In the genomic region with DNA sequence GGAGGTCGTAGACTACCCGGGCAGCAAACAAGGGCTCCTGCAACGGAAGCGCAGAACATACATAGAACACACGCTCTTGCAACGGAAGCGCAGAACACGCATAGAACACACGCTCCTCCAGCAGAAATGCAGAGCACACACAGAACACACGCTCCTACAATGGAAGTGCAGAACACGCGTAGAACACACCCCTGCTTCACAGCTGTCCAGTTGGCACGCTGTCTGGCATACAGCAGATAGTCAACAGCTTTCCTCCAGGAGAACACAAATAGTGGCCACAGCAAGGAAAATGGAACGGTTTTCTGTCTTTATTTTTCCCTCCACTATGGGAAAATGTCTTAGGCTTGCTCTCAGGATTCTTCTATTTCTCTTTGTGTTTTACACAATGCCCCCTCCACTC, we compare ENCODE assay signal across 27 mouse cellular contexts.
A peak's percentile ranks its signal among the peaks of the same experiment; 100 is the strongest.
DNase-seq lines count a peak whose midpoint lies in the region; ATAC-seq and TF ChIP-seq lines count a peak whose summit lies in the region.
"Had no signal": no experiment of that assay in that cellular context is flagged by ENCODE, and none has a peak within 500 bp of the region (broad histone marks: within the 10 kb centered on the region; RNA-seq: fewer than 3 reads in every experiment).

No protein-coding gene starts in this region.

- no peak overlapping the region for H3K27ac ChIP-seq in forebrain, embryonic 11.5 days (ENCODE audit: low read depth, low read length)
- no peak overlapping the region for H3K27ac ChIP-seq in forebrain, embryonic 16.5 days (ENCODE audit: low read length)
- H3K27ac ChIP-seq in layer of hippocampus, adult 2 months, result peak overlapping the region; percentile 84
- H3K27ac ChIP-seq: embryonic facial prominence, embryonic 12.5 days; embryonic facial prominence, embryonic 15.5 days; forebrain, embryonic 12.5 days; forebrain, embryonic 15.5 days; heart, adult 2 months; heart, embryonic 15.5 days; hindbrain, embryonic 10.5 days; hindbrain, embryonic 13.5 days; intestine, embryonic 15.5 days had no signal

- 95% methylated on average over 14 of the region's 14 CpGs for WGBS in forebrain, embryonic 11.5 days
- 96% methylated on average over 14 of the region's 14 CpGs for WGBS in forebrain, embryonic 16.5 days

- no peaks in the 10 kb centered on the region for H3K27me3 ChIP-seq in forebrain, embryonic 11.5 days (ENCODE audit: control insufficient read depth, insufficient read depth, low read length)
- no peaks in the 10 kb centered on the region for H3K27me3 ChIP-seq in forebrain, embryonic 16.5 days (replicated peaks; ENCODE audit: control insufficient read depth, insufficient read depth, low read length)
- H3K27me3 ChIP-seq: embryonic facial prominence, embryonic 12.5 days; embryonic facial prominence, embryonic 15.5 days; forebrain, embryonic 12.5 days; forebrain, embryonic 15.5 days; heart, embryonic 12.5 days; heart, embryonic 15.5 days; hindbrain, embryonic 13.5 days; intestine, embryonic 15.5 days had no signal

- TF ChIP-seq CTCF in layer of hippocampus, adult 2 months (conservative IDR thresholded peaks at IDR 0.05), result no peak

- no peaks in the 10 kb centered on the region for H3K36me3 ChIP-seq in forebrain, embryonic 11.5 days (ENCODE audit: control insufficient read depth, insufficient read depth, low read length)
- no peaks in the 10 kb centered on the region for H3K36me3 ChIP-seq in forebrain, embryonic 16.5 days (ENCODE audit: control insufficient read depth, insufficient read depth)
- H3K36me3 ChIP-seq: embryonic facial prominence, embryonic 12.5 days; embryonic facial prominence, embryonic 15.5 days; forebrain, embryonic 12.5 days; forebrain, embryonic 15.5 days; hindbrain, embryonic 10.5 days; hindbrain, embryonic 13.5 days; intestine, embryonic 15.5 days had no signal

- H3K4me3 ChIP-seq in forebrain, embryonic 11.5 days (ENCODE audit: low read depth, low read length), result no peak overlapping the region
- H3K4me3 ChIP-seq in forebrain, embryonic 16.5 days (replicated peaks; ENCODE audit: low read length), result no peak overlapping the region
- H3K4me3 ChIP-seq in layer of hippocampus, adult 2 months, result no peak overlapping the region
- H3K4me3 ChIP-seq: embryonic facial prominence, embryonic 12.5 days; embryonic facial prominence, embryonic 15.5 days; forebrain, embryonic 12.5 days; forebrain, embryonic 15.5 days; heart, adult 2 months; heart, embryonic 12.5 days; heart, embryonic 15.5 days; hindbrain, embryonic 10.5 days; hindbrain, embryonic 13.5 days; intestine, embryonic 15.5 days had no signal

- H3K9ac ChIP-seq in forebrain, embryonic 11.5 days (ENCODE audit: low read length), result no peak overlapping the region
- no peak overlapping the region for H3K9ac ChIP-seq in forebrain, embryonic 16.5 days (replicated peaks; ENCODE audit: low read depth, low read length)
- H3K9ac ChIP-seq: embryonic facial prominence, embryonic 12.5 days; embryonic facial prominence, embryonic 15.5 days; forebrain, embryonic 12.5 days; forebrain, embryonic 15.5 days; heart, embryonic 12.5 days; heart, embryonic 15.5 days; hindbrain, embryonic 13.5 days; intestine, embryonic 15.5 days had no signal

- peak; percentile 30 for DNase-seq in forebrain, embryonic 11.5 days (ENCODE audit: low spot score)
- DNase-seq in heart, adult 11 months, result peak; percentile 88
- no peak for DNase-seq in heart, adult 18-20 months
- no peak for DNase-seq in layer of hippocampus, adult 2 months (ENCODE audit: low spot score in 2 of 2)
- DNase-seq in layer of hippocampus, postnatal 14 days (ENCODE audit: low spot score in 2 of 2), result no peak
- DNase-seq in right cerebral cortex, adult 18-20 months, result peak; percentile 20
- no peak for DNase-seq in right cerebral cortex, postnatal 10 days (ENCODE audit: low spot score in 2 of 2)
- DNase-seq: adrenal gland, adult 2 months; adrenal gland, postnatal 14 days; cerebellum, adult 11-12 months; cerebellum, adult 8-10 months; cerebellum, postnatal 14 days; heart, adult 2 months; heart, postnatal 36 days; kidney, adult 11 months had no signal

- H3K4me1 ChIP-seq in forebrain, embryonic 11.5 days (replicated peaks; ENCODE audit: control insufficient read depth, insufficient read depth, low read length), result no peaks in the 10 kb centered on the region
- H3K4me1 ChIP-seq in forebrain, embryonic 16.5 days (replicated peaks; ENCODE audit: control insufficient read depth, insufficient read depth, low read length), result no peaks in the 10 kb centered on the region
- H3K4me1 ChIP-seq: embryonic facial prominence, embryonic 12.5 days; forebrain, embryonic 12.5 days; forebrain, embryonic 15.5 days; intestine, embryonic 15.5 days had no signal

- ATAC-seq in forebrain, embryonic 11.5 days (replicated peaks; ENCODE audit: low FRiP score), result no peak
- no peak for ATAC-seq in forebrain, embryonic 16.5 days
- ATAC-seq: CD4-positive, CD25-positive, alpha-beta regulatory T cell, adult 4 months; forebrain, embryonic 15.5 days; hindbrain, embryonic 16.5 days; intestine, embryonic 15.5 days had no signal

- H3K4me2 ChIP-seq in forebrain, embryonic 11.5 days (ENCODE audit: low read depth, low read length, severe bottlenecking), result no peak overlapping the region
- no peak overlapping the region for H3K4me2 ChIP-seq in forebrain, embryonic 16.5 days (ENCODE audit: low read length)
- H3K4me2 ChIP-seq: embryonic facial prominence, embryonic 12.5 days; embryonic facial prominence, embryonic 15.5 days; forebrain, embryonic 12.5 days; forebrain, embryonic 15.5 days; heart, embryonic 12.5 days; heart, embryonic 15.5 days; hindbrain, embryonic 13.5 days; intestine, embryonic 15.5 days had no signal

- H3K9me3 ChIP-seq in forebrain, embryonic 11.5 days (ENCODE audit: control insufficient read depth, low read length), result no peaks in the 10 kb centered on the region
- H3K9me3 ChIP-seq in forebrain, embryonic 16.5 days (ENCODE audit: control insufficient read depth, low read length), result no peaks in the 10 kb centered on the region
- H3K9me3 ChIP-seq: embryonic facial prominence, embryonic 12.5 days; embryonic facial prominence, embryonic 15.5 days; forebrain, embryonic 12.5 days; forebrain, embryonic 15.5 days; heart, embryonic 12.5 days; heart, embryonic 15.5 days; hindbrain, embryonic 10.5 days; hindbrain, embryonic 13.5 days; intestine, embryonic 15.5 days had no signal

Comparison
In these comparisons a context has a peak if more than half of its experiments do, and no peak if none do; other contexts are left out.
1. DNase-seq: peak in forebrain, embryonic 11.5 days (single experiment), heart, adult 11 months (single experiment) and right cerebral cortex, adult 18-20 months (single experiment); none in heart, adult 18-20 months (0 of 2), layer of hippocampus, adult 2 months (0 of 2), layer of hippocampus, postnatal 14 days (0 of 2) and right cerebral cortex, postnatal 10 days (0 of 2).